Mouse (Mus musculus) hindbrain, embryonic 15.5 days (tissue): ENCODE data around the gene Wapl. TPM values are rescaled to one million over a fixed set of nuclear protein-coding genes. Genes with fewer than 3 reads are reported as not detected.

Experiments
- ATAC-seq: fragments of 200-750 bp; cut with Nextera tagmentation; 2 replicates; pipeline ENCODE4 v1.8.0; 2017; ENCODE audit warnings: low read depth, moderate number of reproducible peaks, moderate TSS enrichment; ENCODE audit not compliant: low FRiP score
- H3K27ac ChIP-seq: fragments of 300-500 bp; sonication (generic); replicated peaks from 2 replicates; pipeline ENCODE4 v1.5.1; 2015; ENCODE audit warnings: mild to moderate bottlenecking, inconsistent platforms
- H3K27me3 ChIP-seq: fragments of 300-500 bp; sonication (generic); 2 replicates; pipeline ENCODE4 v1.6.1; 2015; ENCODE audit warnings: control low read depth, inconsistent platforms
- H3K36me3 ChIP-seq: fragments of 300-500 bp; sonication (generic); 2 replicates; pipeline ENCODE4 v1.6.1; 2015; ENCODE audit warnings: control low read depth, inconsistent platforms
- H3K4me1 ChIP-seq: fragments of 300-500 bp; sonication (generic); replicated peaks from 2 replicates; pipeline ENCODE4 v1.6.1; 2015; ENCODE audit warnings: control low read depth, inconsistent platforms
- H3K4me2 ChIP-seq: fragments of 300-500 bp; sonication (generic); 2 replicates; pipeline ENCODE4 v1.6.1; 2015; ENCODE audit warnings: moderate library complexity, mild to moderate bottlenecking, inconsistent platforms
- H3K4me3 ChIP-seq: fragments of 300-500 bp; sonication (generic); 2 replicates; pipeline ENCODE4 v1.5.1; 2015; ENCODE audit warnings: mild to moderate bottlenecking, inconsistent platforms
- H3K9ac ChIP-seq: fragments of 300-500 bp; sonication (generic); 2 replicates; pipeline ENCODE4 v1.6.1; 2015; ENCODE audit warnings: inconsistent platforms
- H3K9me3 ChIP-seq: fragments of 300-500 bp; sonication (generic); 2 replicates; pipeline ENCODE4 v1.6.1; 2016; ENCODE audit warnings: control low read depth, inconsistent platforms
- WGBS: fragments of 180-500 bp; shearing (Covaris S2); methylation state at CpG from one replicate; pipeline ENCODE4 v1.1.7; 2015; 5-methylcytosine and 5-hydroxymethylcytosine counted together
- polyA plus RNA-seq: library from polyadenylated mRNA; unstranded; fragments of >200 nt; fragmentation: Nextera tagmentation; extraction: Ambion mirVana; gene quantifications from 2 replicates; pipeline ENCODE4 v1.2.1, GENCODE M21; 2015

Wapl gene
- polyA plus RNA-seq, 1 experiment from 2014 or later, result 12.3 TPM

- Histone ChIP-seq H3K9ac (no peak overlapping the region), H3K36me3 (no peaks in the 10 kb centered on the region), H3K9me3 (no peaks in the 10 kb centered on the region), H3K27me3 (peaks cover 35% of the 10 kb centered on the region), H3K4me1 (peaks cover 15% of the 10 kb centered on the region), H3K4me2 (peak overlapping the region; percentile 96), H3K4me3 (peak overlapping the region; percentile 49), H3K27ac (no peak overlapping the region)
- no peak for ATAC-seq
- WGBS, result 3% methylated on average over 4 of the region's 4 CpGs
Observed at GRCm38 (mm10) chr14:34662478-34662826, 11.3 kb upstream of the Wapl start.

GRCm38 (mm10) chr14:34663381-34663780 is 10.3 kb upstream of the Wapl start:
- H3K9ac ChIP-seq, result no peak overlapping the region
- H3K27me3 ChIP-seq, result peaks cover 35% of the 10 kb centered on the region
- H3K36me3 ChIP-seq, result no peaks in the 10 kb centered on the region
- ATAC-seq, result no peak
- no peaks in the 10 kb centered on the region for H3K9me3 ChIP-seq
- WGBS, result 77% methylated on average over 1 of the region's 1 CpGs
- H3K4me1 ChIP-seq, result peaks cover 15% of the 10 kb centered on the region
- H3K4me2 ChIP-seq, result no peak overlapping the region
- no peak overlapping the region for H3K27ac ChIP-seq
- no peak overlapping the region for H3K4me3 ChIP-seq

GRCm38 (mm10) chr14:34669082-34669481 is 4.6 kb upstream of the Wapl start:
- no peak overlapping the region for H3K4me2 ChIP-seq
- H3K4me3 ChIP-seq, result no peak overlapping the region
- H3K36me3 ChIP-seq, result no peaks in the 10 kb centered on the region
- no peaks in the 10 kb centered on the region for H3K9me3 ChIP-seq
- H3K27me3 ChIP-seq, result peaks cover 3% of the 10 kb centered on the region; the same call in 1 of the 2 replicates
- H3K27ac ChIP-seq, result no peak overlapping the region
- 66% methylated on average over 3 of the region's 3 CpGs for WGBS
- ATAC-seq, result no peak
- H3K9ac ChIP-seq, result no peak overlapping the region
- peaks cover 8% of the 10 kb centered on the region for H3K4me1 ChIP-seq

GRCm38 (mm10) chr14:34670256-34670655 is 3.5 kb upstream of the Wapl start:
- Histone ChIP-seq H3K36me3 (no peaks in the 10 kb centered on the region), H3K4me2 (no peak overlapping the region), H3K4me1 (peaks cover 15% of the 10 kb centered on the region), H3K9me3 (no peaks in the 10 kb centered on the region), H3K27ac (no peak overlapping the region), H3K4me3 (no peak overlapping the region), H3K27me3 (no peaks in the 10 kb centered on the region), H3K9ac (no peak overlapping the region)
- 69% methylated on average over 2 of the region's 2 CpGs for WGBS
- ATAC-seq, result no peak

GRCm38 (mm10) chr14:34674229-34674791 is 582 bp downstream of the Wapl start:
- 0% methylated on average over 44 of the region's 52 CpGs for WGBS
- Histone ChIP-seq H3K4me2 (peak overlapping the region; percentile 90), H3K36me3 (0 out of 2 replicates have a peak, but pooled peaks cover 3% of the 10 kb centered on the region), H3K9me3 (no peaks in the 10 kb centered on the region), H3K27me3 (no peaks in the 10 kb centered on the region), H3K9ac (peak overlapping the region; percentile 91), H3K4me1 (peaks cover 22% of the 10 kb centered on the region), H3K4me3 (peak overlapping the region; percentile 97), H3K27ac (peak overlapping the region; percentile 94)
- ATAC-seq, result no peak

GRCm38 (mm10) chr14:34674932-34675331 is 1.2 kb downstream of the Wapl start:
- Histone ChIP-seq H3K4me1 (peaks cover 22% of the 10 kb centered on the region), H3K9me3 (no peaks in the 10 kb centered on the region), H3K36me3 (0 out of 2 replicates have a peak, but pooled peaks cover 3% of the 10 kb centered on the region), H3K27ac (peak overlapping the region; percentile 94; the same call in 1 of the 2 replicates), H3K4me2 (peak overlapping the region; percentile 90), H3K4me3 (peak overlapping the region; percentile 97), H3K27me3 (no peaks in the 10 kb centered on the region), H3K9ac (peak overlapping the region; percentile 91)
- no peak for ATAC-seq
- 31% methylated on average over 9 of the region's 9 CpGs for WGBS

- Histone ChIP-seq H3K36me3 (0 out of 2 replicates have a peak, but pooled peaks cover 3% of the 10 kb centered on the region), H3K9me3 (no peaks in the 10 kb centered on the region), H3K4me2 (peak overlapping the region; percentile 90), H3K27ac (no peak overlapping the region), H3K4me1 (peaks cover 22% of the 10 kb centered on the region), H3K4me3 (peak overlapping the region; percentile 15; the same call in 1 of the 2 replicates), H3K9ac (no peak overlapping the region), H3K27me3 (no peaks in the 10 kb centered on the region)
- no peak for ATAC-seq
- WGBS, result 73% methylated on average over 5 of the region's 5 CpGs
Observed at GRCm38 (mm10) chr14:34675347-34675865, 1.7 kb downstream of the Wapl start.

GRCm38 (mm10) chr14:34680815-34681214 is 7.1 kb downstream of the Wapl start:
- Histone ChIP-seq H3K36me3 (peaks cover 7% of the 10 kb centered on the region), H3K9me3 (no peaks in the 10 kb centered on the region), H3K27me3 (no peaks in the 10 kb centered on the region), H3K4me2 (no peak overlapping the region), H3K9ac (no peak overlapping the region), H3K4me1 (peaks cover 7% of the 10 kb centered on the region), H3K4me3 (no peak overlapping the region), H3K27ac (no peak overlapping the region)
- ATAC-seq, result no peak
- 80% methylated on average over 2 of the region's 2 CpGs for WGBS

GRCm38 (mm10) chr14:34684989-34685388 is 11.3 kb downstream of the Wapl start:
- Histone ChIP-seq H3K4me2 (no peak overlapping the region), H3K9me3 (no peaks in the 10 kb centered on the region), H3K4me1 (0 out of 2 replicates have a peak, but pooled peaks cover 4% of the 10 kb centered on the region), H3K27me3 (no peaks in the 10 kb centered on the region), H3K36me3 (peaks cover 4% of the 10 kb centered on the region), H3K27ac (no peak overlapping the region), H3K4me3 (no peak overlapping the region), H3K9ac (no peak overlapping the region)
- no peak for ATAC-seq

- no peaks in the 10 kb centered on the region for H3K9me3 ChIP-seq
- peaks cover 24% of the 10 kb centered on the region for H3K36me3 ChIP-seq
- H3K27ac ChIP-seq, result no peak overlapping the region
- no peaks in the 10 kb centered on the region for H3K4me1 ChIP-seq
- no peak overlapping the region for H3K9ac ChIP-seq
- no peaks in the 10 kb centered on the region for H3K27me3 ChIP-seq
- no peak overlapping the region for H3K4me3 ChIP-seq
- WGBS, result 87% methylated on average over 4 of the region's 4 CpGs
- no peak overlapping the region for H3K4me2 ChIP-seq
- ATAC-seq, result no peak
Observed at GRCm38 (mm10) chr14:34693970-34694369, 20.2 kb downstream of the Wapl start.

GRCm38 (mm10) chr14:34697376-34697775 is 23.6 kb downstream of the Wapl start:
- H3K4me2 ChIP-seq, result no peak overlapping the region
- H3K9me3 ChIP-seq, result no peaks in the 10 kb centered on the region
- H3K4me3 ChIP-seq, result no peak overlapping the region
- no peak for ATAC-seq
- 79% methylated on average over 1 of the region's 1 CpGs for WGBS
- no peak overlapping the region for H3K27ac ChIP-seq
- H3K27me3 ChIP-seq, result no peaks in the 10 kb centered on the region
- H3K4me1 ChIP-seq, result no peaks in the 10 kb centered on the region
- H3K9ac ChIP-seq, result no peak overlapping the region
- H3K36me3 ChIP-seq, result peaks cover 16% of the 10 kb centered on the region

GRCm38 (mm10) chr14:34710209-34710608 is 36.5 kb downstream of the Wapl start:
- Histone ChIP-seq H3K9me3 (no peaks in the 10 kb centered on the region), H3K4me1 (no peaks in the 10 kb centered on the region), H3K9ac (no peak overlapping the region), H3K4me3 (no peak overlapping the region), H3K27me3 (no peaks in the 10 kb centered on the region), H3K27ac (no peak overlapping the region), H3K36me3 (peaks cover 4% of the 10 kb centered on the region; the same call in 1 of the 2 replicates), H3K4me2 (no peak overlapping the region)
- WGBS, result 86% methylated on average over 2 of the region's 2 CpGs
- no peak for ATAC-seq

GRCm38 (mm10) chr14:34712027-34712426 is 38.3 kb downstream of the Wapl start:
- no peak overlapping the region for H3K4me2 ChIP-seq
- no peak for ATAC-seq
- no peak overlapping the region for H3K9ac ChIP-seq
- no peak overlapping the region for H3K27ac ChIP-seq
- no peaks in the 10 kb centered on the region for H3K9me3 ChIP-seq
- 90% methylated on average over 3 of the region's 3 CpGs for WGBS
- H3K27me3 ChIP-seq, result no peaks in the 10 kb centered on the region
- no peaks in the 10 kb centered on the region for H3K4me1 ChIP-seq
- H3K4me3 ChIP-seq, result no peak overlapping the region
- peaks cover 4% of the 10 kb centered on the region; the same call in 1 of the 2 replicates for H3K36me3 ChIP-seq
